In genomic region chr8:10051576-10051975, GRCm38 (mm10) we compare ENCODE assay signal across 15 mouse cellular contexts.
"Had no signal": no experiment of that assay in that cellular context is flagged by ENCODE, and none has a peak within 500 bp of the region (broad histone marks: within the 10 kb centered on the region; RNA-seq: fewer than 3 reads in every experiment).

No protein-coding gene starts in this region.

- H3K4me3 ChIP-seq: limb, embryonic 15.5 days; liver, embryonic 12.5 days; midbrain, embryonic 13.5 days; neural tube, embryonic 15.5 days; stomach, embryonic 15.5 days had no signal

- H3K27ac ChIP-seq: kidney, postnatal 0 days; limb, embryonic 15.5 days; liver, embryonic 12.5 days; midbrain, embryonic 13.5 days; neural tube, embryonic 15.5 days; stomach, embryonic 15.5 days had no signal

- H3K9ac ChIP-seq: limb, embryonic 15.5 days; liver, embryonic 12.5 days; lung, embryonic 14.5 days; midbrain, embryonic 13.5 days; neural tube, embryonic 15.5 days; stomach, embryonic 15.5 days had no signal

- H3K4me2 ChIP-seq: limb, embryonic 15.5 days; liver, embryonic 12.5 days; lung, embryonic 14.5 days; midbrain, embryonic 13.5 days; neural tube, embryonic 15.5 days; stomach, embryonic 15.5 days had no signal

- H3K9me3 ChIP-seq: limb, embryonic 15.5 days; liver, embryonic 12.5 days; midbrain, embryonic 13.5 days; neural tube, embryonic 15.5 days; stomach, embryonic 15.5 days had no signal

- H3K36me3 ChIP-seq: limb, embryonic 15.5 days; liver, embryonic 12.5 days; midbrain, embryonic 13.5 days; neural tube, embryonic 15.5 days; stomach, embryonic 15.5 days had no signal

- DNase-seq: kidney, adult 9 months; kidney, postnatal 36 days; layer of hippocampus, adult 9-11 months; layer of hippocampus, postnatal 36 days; lung, embryonic 14.5 days; retina, postnatal 1 day; right cerebral cortex, postnatal 4 days; spleen, adult 18-20 months; thymus, postnatal 4 days had no signal

- H3K4me1 ChIP-seq: limb, embryonic 15.5 days; liver, embryonic 12.5 days; stomach, embryonic 15.5 days had no signal

- ATAC-seq: liver, embryonic 12.5 days; midbrain, embryonic 13.5 days had no signal

- H3K27me3 ChIP-seq: limb, embryonic 15.5 days; liver, embryonic 12.5 days; midbrain, embryonic 13.5 days; neural tube, embryonic 15.5 days; stomach, embryonic 15.5 days had no signal
